Mouse (Mus musculus): ENCODE data around the gene Dtwd1.
"Not testable (repeated sequence)": the region's sequence is repeated elsewhere in the genome, so short reads cannot be mapped to it uniquely, and the experiment has no call there.

The Dtwd1 gene

GRCm38 (mm10) chr2:126151855-126152571 is at the start of gene Dtwd1, which contains the start of gene Fam227b:
Gene Dtwd1 (plus strand): TSS chr2:126152141.
Gene Fam227b (minus strand): TSS chr2:126152004.
- peak; percentile 98 for DNase-seq (ENCODE audit: inconsistent ontology term)

DNA sequence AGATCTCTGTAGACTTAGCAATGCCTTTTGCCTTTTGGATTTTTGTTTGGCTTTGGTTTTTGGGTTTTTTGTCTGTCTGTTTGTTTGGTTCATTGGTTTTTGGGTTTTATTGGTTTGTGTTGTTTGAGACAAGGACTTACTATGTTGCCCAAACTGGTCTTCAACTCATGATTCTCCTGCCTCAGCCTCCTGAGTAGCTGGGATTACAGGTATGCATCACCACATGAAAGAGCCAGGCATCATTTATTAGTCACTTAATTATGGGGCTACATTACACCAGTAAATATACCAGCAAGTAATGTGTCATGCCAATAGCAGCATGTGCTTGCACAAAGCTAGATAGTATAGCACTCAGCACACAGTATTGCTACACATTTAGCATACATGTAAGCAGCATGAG is 4.2 kb upstream of the Dtwd1 start:
- no peak for DNase-seq (ENCODE audit: inconsistent ontology term)

- DNase-seq (ENCODE audit: inconsistent ontology term) = no peak
These were observed 13.5 kb downstream of the Dtwd1 start for GRCm38 (mm10) chr2:126165277-126166018.

- DNase-seq (ENCODE audit: inconsistent ontology term) = no peak
These were observed 14.4 kb downstream of the Dtwd1 start for GRCm38 (mm10) chr2:126166335-126166734.

- DNase-seq (ENCODE audit: inconsistent ontology term) = no peak
These were observed 15.1 kb downstream of the Dtwd1 start for GRCm38 (mm10) chr2:126166848-126167617.

DNA sequence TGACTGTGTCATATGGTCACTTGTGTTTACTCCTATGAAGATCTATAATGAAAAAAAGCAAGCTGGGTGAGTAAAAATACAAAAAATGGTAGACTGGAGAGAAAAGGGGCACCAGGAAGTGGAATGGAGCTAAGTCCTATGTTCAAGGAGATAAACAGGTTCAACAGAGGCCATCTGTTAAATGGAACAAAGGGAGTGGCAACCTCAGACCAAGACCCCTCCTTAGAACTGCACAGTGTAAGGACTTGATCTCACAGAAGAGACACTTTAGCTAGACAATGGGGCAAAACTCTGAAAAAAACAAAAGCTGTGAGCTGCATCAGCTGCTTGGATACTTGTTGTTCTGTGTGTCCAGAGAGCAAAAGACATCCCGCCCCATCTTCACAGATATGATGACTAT is 19.5 kb downstream of the Dtwd1 start:
- DNase-seq (ENCODE audit: inconsistent ontology term) = no peak

DNA sequence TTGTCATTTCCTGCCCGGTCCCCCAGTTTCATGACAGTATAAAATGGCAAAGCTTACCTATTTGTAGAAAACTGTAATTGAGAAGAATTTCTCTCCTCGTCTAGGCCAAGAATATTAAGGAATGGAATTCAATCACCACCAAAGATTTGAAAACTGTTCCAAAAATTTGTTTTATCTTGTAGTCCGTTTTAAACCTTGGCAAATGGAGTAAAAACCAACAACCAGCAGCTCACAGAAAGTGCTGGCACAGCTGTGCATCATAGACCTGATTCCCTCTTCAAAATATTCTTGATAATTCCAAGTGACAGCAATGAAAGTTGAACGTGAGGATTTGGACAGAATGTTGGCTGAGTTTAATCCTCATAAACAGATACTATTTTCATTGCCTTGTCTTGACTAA is 39.4 kb downstream of the Dtwd1 start:
- no peak for DNase-seq (ENCODE audit: inconsistent ontology term)

GRCm38 (mm10) chr2:126192129-126192528 is 40.2 kb downstream of the Dtwd1 start:
- no peak for DNase-seq (ENCODE audit: inconsistent ontology term)

GRCm38 (mm10) chr2:126195631-126196356 is 43.9 kb downstream of the Dtwd1 start:
- no peak for DNase-seq (ENCODE audit: inconsistent ontology term)

DNA sequence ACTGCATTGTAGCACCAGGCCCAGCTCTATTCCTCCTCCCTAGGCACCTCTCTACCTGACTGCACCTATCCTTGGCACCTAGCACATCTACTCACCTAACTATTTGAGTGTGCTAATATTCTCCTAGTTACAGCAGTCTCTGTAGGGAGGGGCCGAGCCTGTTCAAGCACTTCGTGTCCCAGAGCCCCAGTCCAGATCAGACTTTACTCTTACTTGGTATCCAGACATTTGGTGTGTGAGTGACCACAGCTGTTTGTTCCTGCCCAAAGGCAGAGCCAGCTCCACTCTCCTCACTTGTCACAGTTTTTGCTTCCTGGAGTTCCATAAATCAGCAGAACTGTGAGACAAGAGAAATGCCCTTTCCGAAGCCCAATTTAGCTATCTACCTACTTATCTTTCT is 47.0 kb downstream of the Dtwd1 start:
- DNase-seq (ENCODE audit: inconsistent ontology term) = no peak

GRCm38 (mm10) chr2:126211011-126211680 is 59.2 kb downstream of the Dtwd1 start:
- no peak for DNase-seq (ENCODE audit: inconsistent ontology term)

DNA sequence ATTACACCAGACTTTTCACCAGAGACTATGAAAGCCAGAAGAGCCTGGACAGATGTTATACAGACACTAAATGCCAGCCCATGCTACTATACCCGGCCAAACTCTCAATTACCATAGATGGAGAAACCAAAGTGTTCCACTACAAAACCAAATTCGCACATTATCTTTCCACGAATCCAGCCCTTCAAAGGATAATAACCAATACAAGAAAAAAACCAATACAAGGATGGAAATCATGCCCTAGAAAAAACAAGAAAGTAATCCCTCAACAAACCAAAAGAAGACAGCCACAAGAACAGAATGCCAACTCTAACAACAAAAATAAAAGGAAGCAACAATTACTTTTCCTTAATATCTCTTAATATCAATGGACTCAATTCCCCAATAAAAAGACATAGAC is 62.9 kb downstream of the Dtwd1 start, which contains the start of gene Gm17555:
TSS of gene Gm17555 (plus strand) at position 301 of the 400 bp plus-strand sequence.
- not testable (repeated sequence) for DNase-seq (ENCODE audit: inconsistent ontology term)
